Comparison of ENCODE assay signal across 30 mouse cellular contexts in genomic region chr12:52014044-52014443, GRCm38 (mm10). TPM values are rescaled to one million over a fixed set of nuclear protein-coding genes. Genes with fewer than 3 reads are reported as not detected.
A peak's percentile ranks its signal among the peaks of the same experiment; 100 is the strongest.
DNase-seq lines count a peak whose midpoint lies in the region.
"Had no signal": no experiment of that assay in that cellular context is flagged by ENCODE, and none has a peak within 500 bp of the region (broad histone marks: within the 10 kb centered on the region; RNA-seq: fewer than 3 reads in every experiment).

No protein-coding gene starts in this region.

- WGBS in large intestine, adult 2 months = 28% methylated on average over 11 of the region's 11 CpGs

- peak; percentile 34 for DNase-seq in adrenal gland, postnatal 14 days
- no peak for DNase-seq in adrenal gland, postnatal 10 days
- peak; percentile 28 for DNase-seq in ovary, postnatal 36 days (ENCODE audit: low spot score)
- DNase-seq in ovary, postnatal 14 days (ENCODE audit: low spot score) = no peak
- DNase-seq in large intestine, adult 2 months (ENCODE audit: low read depth, low spot score) = peak; percentile 53
- peak; percentile 40 to 65 for DNase-seq in lung, postnatal 4 days
- DNase-seq in thymus, postnatal 25 days = no peak
- DNase-seq in right cerebral cortex, postnatal 10 days (ENCODE audit: low spot score in 2 of 2) = no peak
- DNase-seq: cerebellum, adult 8-10 months; gastrocnemius, adult 2 months; heart, postnatal 36 days; kidney, adult 2 months; kidney, postnatal 10 days; left cerebral cortex, postnatal 4 days; right cerebral cortex, postnatal 25 days; thymus, adult 2 months had no signal

RNA-seq across cellular contexts. Expression of gene Dtd2, which starts 7.7 kb away (rescaled TPM):
- 16.5 and 18.4 TPM in 2 replicates for total RNA-seq in adrenal gland, postnatal 14 days (2021)
- 10 to 100 TPM; 16.7 to 21.1 TPM for total RNA-seq in adrenal gland, postnatal 10 days (2021)
- polyA plus RNA-seq in large intestine, adult 2 months (2012; rRNA removed) = 5.0 and 6.1 TPM in 2 replicates

RNA-seq across cellular contexts. Expression of gene Gpr33, which starts 13.8 kb away (rescaled TPM):
- total RNA-seq in adrenal gland, postnatal 14 days (2021) = not detected in 2 replicates
- not detected for total RNA-seq in adrenal gland, postnatal 10 days (2021)
- polyA plus RNA-seq in large intestine, adult 2 months (2012; rRNA removed) = 0.05 and 0.18 TPM in 2 replicates
- total RNA-seq: common myeloid progenitor, adult 5-6 weeks; gastrocnemius, adult 2 months; granulocyte monocyte progenitor cell, adult 5-6 weeks; heart, postnatal 36 days; layer of hippocampus, adult 2 months; left cerebral cortex, adult 2 months; left cerebral cortex, postnatal 4 days; midbrain, postnatal 0 days had no signal
- polyA plus RNA-seq: CD4-positive, CD25-positive, alpha-beta regulatory T cell, adult 4 months; embryonic facial prominence, embryonic 10.5 days; forebrain, embryonic 11.5 days; heart, embryonic 14.5 days; hindbrain, embryonic 15.5 days; liver, embryonic 11.5 days; macrophage; midbrain, embryonic 10.5 days; midbrain, postnatal 0 days; stomach, embryonic 14.5 days had no signal

RNA-seq across cellular contexts. Expression of gene Heatr5a, which starts 42.9 kb away (rescaled TPM):
- 16.7 and 18.0 TPM in 2 replicates for total RNA-seq in adrenal gland, postnatal 14 days (2021)
- total RNA-seq in adrenal gland, postnatal 10 days (2021) = 10 to 100 TPM; 14.9 to 22.4 TPM
- 19.4 and 61.2 TPM in 2 replicates for polyA plus RNA-seq in large intestine, adult 2 months (2012; rRNA removed)

Comparison
In these comparisons a context has a peak if more than half of its experiments do, and no peak if none do; other contexts are left out.
1. DNase-seq: peak in adrenal gland, postnatal 14 days (single experiment), ovary, postnatal 36 days (single experiment), large intestine, adult 2 months (single experiment) and lung, postnatal 4 days (2 of 2); none in adrenal gland, postnatal 10 days (single experiment), ovary, postnatal 14 days (single experiment), thymus, postnatal 25 days (single experiment) and right cerebral cortex, postnatal 10 days (0 of 2).